Mouse (Mus musculus) monocyte, adult 5-6 weeks (primary cell): ENCODE results near the gene Ube2m. TPM values are rescaled to one million over a fixed set of nuclear protein-coding genes. Genes with fewer than 3 reads are reported as not detected.

ENCODE experiments used
- ATAC-seq: fragments of 153-309, 156-312 bp; replicated peaks from 2 replicates; pipeline ENCODE4 v1.8.0; 2017; ENCODE audit warnings: mild to moderate bottlenecking; ENCODE audit not compliant: low TSS enrichment, insufficient number of reproducible peaks, severe bottlenecking, poor library complexity, low FRiP score
- total RNA-seq: library from RNA; stranded (forward); fragments of 200-1000, 200-491, 200-594 nt; gene quantifications from 3 replicates; pipeline ENCODE4 v1.2.3, GENCODE M21; 2017

Gene Ube2m
- total RNA-seq, 1 experiment from 2014 or later = 54.9 TPM

DNA sequence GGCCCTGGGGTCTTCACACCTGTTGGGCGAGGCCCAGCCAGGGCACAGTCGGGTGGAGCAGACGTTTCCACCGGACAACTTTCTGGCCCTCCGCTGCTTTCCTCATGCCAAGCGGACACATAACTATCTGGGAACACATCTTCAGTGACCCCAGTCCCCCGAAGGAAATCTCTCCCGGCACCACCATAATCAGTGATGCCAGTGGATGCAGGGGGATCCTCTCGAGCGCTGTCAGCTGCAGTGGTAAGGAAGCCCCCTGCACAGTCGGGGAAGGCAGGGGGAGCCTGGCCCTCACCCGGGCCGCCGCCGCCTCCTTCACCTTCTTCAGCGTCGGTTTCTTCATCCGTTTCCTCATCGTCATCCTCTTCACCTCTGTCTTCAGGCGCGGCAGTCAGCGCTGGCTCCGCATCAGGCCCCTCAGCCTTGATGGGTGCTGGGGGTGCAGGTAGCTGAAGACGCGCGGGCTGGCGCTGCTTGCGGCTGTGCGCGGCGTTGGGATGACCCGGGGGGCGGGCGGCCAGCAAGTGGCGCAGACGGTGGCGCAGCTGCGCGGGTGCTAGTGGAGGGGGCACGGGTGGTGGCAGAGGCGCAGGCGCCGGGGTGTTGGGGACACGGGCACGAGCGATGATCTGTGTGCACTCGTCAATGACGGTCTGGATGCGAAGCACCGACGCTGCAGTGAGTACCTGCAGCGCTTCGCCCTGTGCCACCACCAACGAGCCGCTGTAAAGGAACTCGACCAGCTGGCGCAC, 30.6 kb downstream of the Ube2m start:
- no peak for ATAC-seq

DNA sequence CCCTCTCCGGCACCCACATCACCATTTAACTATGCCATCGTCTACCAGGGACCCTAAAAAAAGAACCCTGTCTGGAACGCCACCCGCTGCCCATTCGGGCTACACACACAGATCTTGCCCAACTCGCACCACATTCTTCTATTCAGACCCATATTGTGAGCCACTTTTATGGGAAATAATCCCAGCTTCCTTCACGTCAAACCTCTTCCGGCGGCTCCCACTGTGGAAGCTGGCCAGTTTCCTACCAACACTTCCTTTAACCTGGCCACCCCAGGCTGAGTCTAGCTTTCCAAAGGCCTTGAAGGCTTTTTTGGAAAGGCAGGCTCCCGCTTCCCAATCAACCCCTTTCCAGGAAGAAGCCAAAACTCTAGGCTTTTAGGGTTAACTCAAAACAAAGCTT, 31.5 kb downstream of the Ube2m start:
- no peak for ATAC-seq

DNA sequence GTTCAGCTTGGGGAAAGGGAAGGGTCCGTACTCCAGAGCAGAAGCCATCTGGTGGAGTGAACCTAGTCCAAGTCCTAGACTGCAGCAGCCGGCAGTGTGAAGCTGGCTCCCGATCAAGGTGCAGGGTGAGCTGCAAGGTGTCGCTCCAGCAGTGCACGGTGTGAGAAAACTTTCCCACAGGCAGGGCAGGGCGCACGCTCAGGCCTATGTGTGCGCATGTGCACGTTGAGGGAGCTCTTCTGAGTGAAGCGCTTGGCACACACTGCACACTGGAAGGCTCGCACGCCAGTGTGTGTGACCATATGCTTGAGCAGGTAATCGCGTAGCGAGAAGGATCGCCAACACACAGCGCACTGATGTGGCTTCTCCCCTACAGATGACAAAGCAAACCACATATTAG, 32.1 kb downstream of the Ube2m start:
- no peak for ATAC-seq

DNA sequence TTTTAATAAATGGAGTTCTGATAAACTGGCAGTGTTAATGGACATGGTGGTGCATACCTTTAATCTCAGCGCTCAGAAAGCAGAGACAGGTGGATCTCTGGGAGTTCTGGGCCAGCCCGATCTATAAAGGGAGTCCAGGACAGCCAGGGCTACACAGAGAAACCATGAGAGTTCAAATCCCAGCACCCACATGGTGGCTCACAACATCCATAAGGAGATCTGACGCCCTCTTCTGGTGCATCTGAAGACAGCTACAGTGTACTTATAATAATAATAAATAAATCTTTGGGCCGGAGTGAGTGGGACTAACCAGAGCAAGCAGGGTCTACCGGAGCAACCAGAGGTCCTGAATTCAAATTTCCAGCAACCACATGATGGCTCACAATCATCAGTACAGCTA, 34.7 kb downstream of the Ube2m start:
- no peak for ATAC-seq

DNA sequence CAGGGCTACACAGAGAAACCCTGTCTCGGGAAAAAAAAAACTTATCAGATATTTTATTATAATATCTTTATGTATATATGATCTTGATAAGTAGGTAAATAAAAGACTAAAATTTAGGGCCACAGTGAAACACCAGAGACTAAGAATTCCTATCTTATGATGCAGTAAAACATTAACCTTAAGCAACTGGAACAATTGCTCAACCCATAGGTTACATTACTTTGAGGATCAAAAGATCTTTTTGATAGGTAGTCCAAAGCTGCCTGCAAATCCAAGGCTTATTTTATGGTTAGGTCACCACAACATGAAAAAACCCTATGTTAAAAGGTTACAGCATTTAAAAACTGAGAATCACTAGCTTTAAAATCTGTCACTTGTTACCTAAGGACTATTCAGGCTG, 36.5 kb downstream of the Ube2m start:
- ATAC-seq = no peak

DNA sequence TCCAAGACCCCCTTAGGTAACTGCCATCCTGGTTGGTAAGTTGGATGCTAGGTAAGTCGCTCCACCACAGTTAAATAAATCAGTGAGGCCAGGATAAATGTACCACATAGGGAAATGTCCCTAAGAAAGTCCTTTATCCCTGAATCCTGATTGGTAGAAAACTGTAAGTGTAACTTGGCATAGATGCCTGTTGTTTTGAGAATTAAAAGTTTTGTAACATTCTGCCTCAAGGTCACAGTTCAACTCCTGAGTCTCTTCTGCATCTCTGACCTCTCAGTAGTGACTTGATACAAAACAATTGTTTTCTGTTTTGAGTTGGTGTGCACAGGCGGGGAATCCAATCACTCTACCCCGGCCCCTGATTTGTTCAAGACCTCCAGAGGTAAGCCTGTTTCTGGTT, 39.2 kb downstream of the Ube2m start, which contains the start of gene Trim28:
Gene Trim28, plus strand, starts transcription at position 264 of the 400 bp plus-strand sequence.
- no peak for ATAC-seq

DNA sequence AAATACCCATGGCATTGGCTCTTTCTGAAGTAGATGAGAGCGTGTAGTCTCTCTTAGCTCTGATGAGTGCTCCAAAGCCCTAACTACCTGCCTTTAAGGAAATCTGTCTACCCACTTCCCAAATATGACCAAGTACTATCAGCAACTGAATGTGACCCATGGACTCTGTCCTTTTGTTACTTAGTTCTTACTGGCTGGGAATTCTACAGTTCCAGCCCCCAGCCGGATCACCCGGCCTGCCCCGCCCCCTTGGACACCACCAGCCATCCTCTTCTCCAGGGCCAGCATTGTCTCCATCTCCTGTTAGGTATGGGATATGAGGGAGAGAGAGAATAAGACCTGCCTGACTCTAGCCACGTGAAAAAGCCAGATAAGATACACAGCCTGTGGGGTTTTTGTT, 40.0 kb downstream of the Ube2m start, which contains the start of gene Slc27a5:
Gene Slc27a5, minus strand, starts transcription at position 140 of the 400 bp plus-strand sequence.
- ATAC-seq = no peak

DNA sequence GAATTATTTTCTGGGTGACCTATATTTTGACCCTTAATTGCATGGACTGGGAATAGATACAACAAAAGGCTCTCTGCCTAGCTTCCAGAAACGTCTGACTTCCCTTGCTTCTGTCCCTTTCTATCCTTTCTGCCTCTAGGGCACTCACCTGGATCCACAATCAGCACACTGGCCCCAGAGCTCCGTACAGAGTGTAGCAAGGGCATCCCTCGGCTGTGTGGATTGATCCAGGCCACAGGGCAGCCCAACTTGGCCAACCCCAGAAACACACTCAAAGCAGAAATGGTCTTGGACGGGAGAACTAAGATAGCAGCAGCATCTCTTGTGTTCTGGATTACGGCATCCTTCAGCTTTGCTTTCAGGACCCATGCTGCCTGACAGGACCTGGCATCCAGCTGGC, 40.8 kb downstream of the Ube2m start:
- ATAC-seq = no peak

DNA sequence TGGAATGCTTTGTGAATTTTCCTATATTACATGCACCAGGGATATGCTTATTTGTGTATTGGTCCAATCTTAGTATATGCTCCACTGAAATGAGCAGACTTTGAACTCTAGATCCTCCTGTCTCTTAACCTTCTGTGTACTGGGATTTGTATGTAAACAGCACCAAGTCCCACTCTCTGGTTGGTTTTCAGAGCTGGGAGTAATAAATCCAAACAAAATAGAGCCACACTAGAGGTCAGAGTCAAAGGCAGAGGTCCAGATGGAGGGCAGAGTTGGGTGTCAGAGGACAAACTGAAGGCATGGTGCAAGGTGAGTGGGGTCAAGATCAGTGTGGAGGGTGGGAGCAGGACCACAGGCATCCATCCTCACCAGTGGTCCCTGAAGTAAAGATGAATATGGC, 42.2 kb downstream of the Ube2m start:
- no peak for ATAC-seq

DNA sequence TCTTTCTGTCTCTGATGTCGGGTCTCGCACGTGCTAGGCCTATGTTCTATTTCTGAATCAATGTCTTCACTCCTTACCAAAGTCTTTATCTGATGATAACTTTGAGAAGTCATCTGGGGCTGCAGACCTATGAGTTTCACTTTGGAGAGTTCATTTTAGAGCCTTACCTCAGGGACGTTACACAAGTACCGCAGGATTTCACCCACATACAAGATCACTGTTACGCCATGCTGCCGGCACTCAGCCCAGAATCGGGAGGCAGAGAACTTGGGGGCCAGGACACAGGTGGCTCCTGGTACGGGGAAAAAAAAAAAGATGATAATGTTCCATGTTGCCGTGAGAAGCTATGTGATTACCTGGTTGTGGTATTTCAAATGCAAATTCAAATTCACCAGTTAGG, 44.9 kb downstream of the Ube2m start:
- ATAC-seq = no peak

DNA sequence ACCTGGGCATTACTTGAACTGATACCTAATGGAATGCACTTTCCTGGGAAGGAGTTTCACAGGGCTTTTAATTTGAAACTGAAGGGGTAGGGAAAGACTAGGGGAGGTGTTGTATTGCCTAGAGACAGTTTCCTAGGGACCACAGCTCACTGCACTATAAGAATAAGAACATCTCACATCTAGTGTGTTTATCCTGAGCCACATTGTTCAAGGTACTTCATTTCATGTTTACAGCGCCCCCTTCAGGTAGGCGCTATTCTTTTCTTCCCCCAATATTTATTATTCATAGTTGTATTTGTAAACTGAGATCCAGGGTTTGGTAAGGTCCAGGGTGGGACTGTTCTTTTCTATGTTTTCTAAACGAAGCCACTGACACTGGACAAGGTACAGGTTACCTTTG, 45.9 kb downstream of the Ube2m start:
- ATAC-seq = no peak

DNA sequence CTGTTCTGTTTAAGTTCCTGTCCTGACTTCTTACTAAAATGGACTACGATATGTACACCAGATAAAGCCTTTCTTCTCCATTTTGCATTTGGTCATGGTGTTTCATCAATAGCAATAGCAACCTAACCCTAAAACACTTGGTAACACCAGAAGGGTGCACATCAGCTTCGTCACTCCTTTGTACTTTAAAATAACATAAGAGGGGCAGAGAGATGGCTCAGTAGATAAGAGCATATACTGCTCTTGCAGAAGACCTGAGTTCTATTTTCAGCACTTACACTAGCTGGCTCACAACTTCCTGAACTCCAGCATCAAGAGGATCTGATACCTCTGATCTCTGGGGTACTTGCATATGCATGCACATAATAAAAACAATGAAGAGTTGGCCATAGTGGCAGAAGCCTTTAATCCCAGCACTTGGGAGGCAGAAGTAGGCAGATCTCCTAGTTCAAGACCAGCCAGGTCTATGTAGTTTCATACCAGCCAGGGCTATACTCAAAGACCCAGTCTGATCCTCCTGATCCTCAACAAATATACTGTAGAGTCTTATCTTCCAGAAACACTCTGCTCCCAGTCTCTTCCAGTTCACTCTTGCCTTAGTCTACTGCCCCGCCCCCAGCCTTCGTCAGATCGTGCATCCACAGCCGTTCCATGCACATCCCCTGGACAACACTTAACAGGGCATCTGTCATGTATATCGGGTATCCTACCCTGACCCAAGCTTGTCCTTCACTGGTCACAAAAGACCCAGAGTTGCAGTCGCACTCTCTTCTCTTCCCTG, 50.5 kb downstream of the Ube2m start:
- no peak for ATAC-seq

DNA sequence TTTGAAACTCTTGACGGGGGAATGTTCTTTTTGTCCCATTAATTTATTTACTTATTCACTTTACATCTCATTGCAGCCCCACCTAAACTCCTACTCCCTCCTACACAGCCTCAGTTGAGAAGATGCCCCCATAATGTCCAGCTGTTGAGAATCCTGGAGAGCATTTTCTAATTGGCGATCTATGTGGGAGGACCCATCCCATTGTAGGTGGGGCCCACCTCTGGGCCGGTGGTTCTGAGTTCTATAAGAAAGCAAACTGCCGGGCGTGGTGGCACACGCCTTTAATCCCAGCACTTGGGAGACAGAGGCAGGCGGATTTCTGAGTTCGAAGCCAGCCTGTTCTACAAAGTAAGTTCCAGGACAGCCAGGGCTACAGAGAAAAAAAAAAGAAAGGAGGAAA, 51.2 kb downstream of the Ube2m start:
- no peak for ATAC-seq

DNA sequence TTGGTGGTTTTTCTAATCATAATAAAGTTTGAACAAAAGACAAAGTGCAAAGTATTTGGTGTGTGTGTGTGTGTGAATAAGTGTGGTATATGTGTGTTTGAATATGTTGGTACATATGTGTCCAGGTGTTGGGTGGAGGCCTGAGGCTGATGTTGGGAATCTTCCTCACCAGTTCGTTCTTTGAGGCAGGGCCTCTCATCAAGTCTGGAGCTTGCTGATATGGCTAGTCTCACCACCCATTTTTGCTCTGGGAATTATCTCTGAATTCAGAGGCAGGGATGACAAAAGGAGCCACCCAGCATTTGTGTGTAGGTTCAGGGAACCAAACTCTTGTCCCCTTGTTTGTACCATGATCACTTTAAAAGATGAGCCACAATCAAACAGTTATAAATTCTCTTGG, 52.4 kb downstream of the Ube2m start:
- no peak for ATAC-seq

Other genes starting within 250 kb of the Ube2m start
- 0.19 to 1.6 TPM (median 0.53 TPM) in 3 replicates for gene Zscan18, start 234.6 kb downstream of the Ube2m start, total RNA-seq
- gene Zfp329, start 219.4 kb downstream of the Ube2m start, total RNA-seq = 10.1 to 23.3 TPM (median 10.4 TPM) in 3 replicates
- gene Zfp110, start 203.5 kb downstream of the Ube2m start, total RNA-seq = 95.8 to 106 TPM (median 102 TPM) in 3 replicates
- gene Zfp128, start 157.1 kb downstream of the Ube2m start, total RNA-seq = 1.6 to 4.2 TPM (median 2.4 TPM) in 3 replicates
- 0.75 to 3.9 TPM in 2 of 3 replicates, not detected in the other for gene Zscan22, start 140.5 kb downstream of the Ube2m start, total RNA-seq
- 534 to 585 TPM (median 572 TPM) in 3 replicates for gene Rps5, start 116.0 kb downstream of the Ube2m start, total RNA-seq
- gene Rnf225, start 110.9 kb downstream of the Ube2m start, total RNA-seq = 0.53 TPM in 1 of 3 replicates, not detected in the others
- 0.96 to 4.5 TPM (median 1.9 TPM) in 3 replicates for gene Zfp324, start 72.4 kb downstream of the Ube2m start, total RNA-seq
- gene Zfp446, start 60.4 kb downstream of the Ube2m start, total RNA-seq = 0.43 to 1.3 TPM (median 1.0 TPM) in 3 replicates
- 1.6 TPM in 1 of 3 replicates, not detected in the others for gene Slc27a5, start 40.1 kb downstream of the Ube2m start, total RNA-seq
- gene Trim28, start 39.2 kb downstream of the Ube2m start, total RNA-seq = 150 to 169 TPM (median 158 TPM) in 3 replicates
- 3.6 to 5.7 TPM (median 3.8 TPM) in 3 replicates for gene Zbtb45, start 28.2 kb downstream of the Ube2m start, total RNA-seq
- gene Chmp2a, start 3.5 kb downstream of the Ube2m start, total RNA-seq = 277 to 386 TPM (median 313 TPM) in 3 replicates
- gene Mzf1, start 16.5 kb upstream of the Ube2m start, total RNA-seq = 0.19 to 0.48 TPM in 2 of 3 replicates, not detected in the other
- not detected in 3 replicates for gene Vmn1r85, start 56.9 kb upstream of the Ube2m start, total RNA-seq
- not detected in 3 replicates for gene Vmn1r86, start 81.6 kb upstream of the Ube2m start, total RNA-seq
- not detected in 3 replicates for gene Vmn1r87, start 101.9 kb upstream of the Ube2m start, total RNA-seq
- gene Vmn1r88, start 121.3 kb upstream of the Ube2m start, total RNA-seq = not detected in 3 replicates
- gene Vmn1r89, start 174.7 kb upstream of the Ube2m start, total RNA-seq = not detected in 3 replicates
- gene Lig1, start 239.0 kb upstream of the Ube2m start, total RNA-seq = 6.6 to 17.0 TPM (median 6.6 TPM) in 3 replicates
- gene Zswim9, start 240.4 kb upstream of the Ube2m start, total RNA-seq = 0.95 to 5.6 TPM (median 3.5 TPM) in 3 replicates